Mouse (Mus musculus) frontal cortex, postnatal 25 days (tissue): ENCODE data around the gene Eif4g3.
A peak's percentile ranks its signal among the peaks of the same experiment; 100 is the strongest.
"Not testable (repeated sequence)": the region's sequence is repeated elsewhere in the genome, so short reads cannot be mapped to it uniquely, and the experiment has no call there.

Experiments
- DNase-seq, 2 experiments: peaks; one replicate each; pipeline ENCODE4 v3.0.0; 2022; ENCODE audit warnings: low spot score in 2 of 2

Gene Eif4g3

DNA sequence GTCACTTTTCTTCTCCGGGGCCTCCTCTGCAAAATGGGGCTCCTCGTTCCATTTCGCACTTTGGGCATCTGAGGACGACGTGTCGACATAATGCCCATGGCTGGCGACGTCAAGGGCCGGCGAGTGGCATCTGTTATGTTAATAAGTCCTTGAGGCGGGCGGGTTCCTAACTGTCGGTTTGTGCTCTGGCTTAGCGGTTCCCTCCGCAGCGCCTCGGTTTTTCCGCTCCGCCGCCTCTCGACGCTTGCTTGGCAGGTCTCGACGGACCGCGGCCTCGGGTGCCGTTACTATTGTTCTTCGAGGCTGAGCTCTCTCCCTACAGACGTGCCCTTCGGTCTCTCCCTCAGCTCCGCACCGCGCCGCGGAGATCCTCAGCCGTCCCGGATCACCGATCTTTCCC is at the start of gene Eif4g3:
Eif4g3 (plus strand) TSS at position 133 of the 400 bp plus-strand sequence.
- no peak for DNase-seq

DNA sequence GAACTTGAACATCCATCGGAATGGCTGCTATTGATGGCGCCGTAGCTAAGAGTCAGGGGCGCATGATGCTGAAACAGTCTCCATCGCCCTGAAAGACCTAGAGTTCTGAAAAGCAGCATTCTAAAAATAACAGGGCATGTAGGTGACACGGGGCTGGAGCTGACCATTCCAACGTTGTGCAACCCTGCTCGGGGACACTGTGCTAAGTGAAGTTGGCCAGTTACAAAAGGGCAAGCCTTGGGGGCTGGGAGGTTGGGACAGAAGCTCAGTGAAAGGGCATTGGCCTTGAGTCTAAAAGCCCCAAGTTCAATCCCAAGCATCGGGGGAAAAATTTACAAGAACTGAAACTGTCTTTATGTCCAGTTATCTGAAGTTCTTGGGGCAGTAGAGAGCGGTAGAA is 49.3 kb upstream of the Eif4g3 start:
- DNase-seq = no peak

DNA sequence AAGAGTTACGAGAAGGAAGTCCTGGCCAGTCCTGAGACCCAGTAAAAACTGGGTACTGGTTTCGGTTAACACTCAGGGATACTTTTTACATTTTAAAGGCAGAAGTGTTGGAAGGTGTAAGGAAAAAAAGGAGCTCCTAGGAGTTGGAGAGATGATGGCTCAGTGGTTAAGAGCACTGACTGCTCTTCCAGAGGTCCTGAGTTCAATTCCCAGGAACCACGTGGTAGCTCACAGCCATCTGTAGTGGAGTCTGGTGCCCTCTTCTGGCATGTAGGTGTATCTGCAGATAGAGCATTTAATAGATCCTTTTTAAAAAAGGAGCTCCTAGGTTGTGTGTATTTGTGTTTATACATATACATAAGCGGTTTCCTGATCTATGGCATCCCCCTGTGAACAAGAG is 47.4 kb upstream of the Eif4g3 start:
- DNase-seq = no peak

DNA sequence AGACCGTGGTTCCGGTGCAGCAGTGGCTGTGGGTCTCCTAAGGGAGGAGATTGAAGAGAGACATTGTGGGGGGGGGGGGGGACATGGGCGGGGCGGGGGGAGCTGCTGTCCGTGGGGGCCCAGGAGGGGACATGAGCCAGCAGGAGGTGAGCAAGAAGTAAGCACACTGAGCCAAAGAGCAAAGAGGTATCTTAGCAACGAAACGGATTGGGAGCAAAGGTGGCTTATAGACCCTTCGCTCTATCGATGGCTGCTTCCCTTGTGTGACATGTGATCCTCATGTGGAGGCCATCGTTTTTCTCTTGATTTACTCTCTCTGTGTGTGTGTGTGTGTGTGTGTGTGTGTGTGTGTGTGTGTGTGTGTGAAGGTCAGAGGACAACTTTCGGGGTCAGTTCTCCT is 46.4 kb upstream of the Eif4g3 start:
- DNase-seq = no peak

DNA sequence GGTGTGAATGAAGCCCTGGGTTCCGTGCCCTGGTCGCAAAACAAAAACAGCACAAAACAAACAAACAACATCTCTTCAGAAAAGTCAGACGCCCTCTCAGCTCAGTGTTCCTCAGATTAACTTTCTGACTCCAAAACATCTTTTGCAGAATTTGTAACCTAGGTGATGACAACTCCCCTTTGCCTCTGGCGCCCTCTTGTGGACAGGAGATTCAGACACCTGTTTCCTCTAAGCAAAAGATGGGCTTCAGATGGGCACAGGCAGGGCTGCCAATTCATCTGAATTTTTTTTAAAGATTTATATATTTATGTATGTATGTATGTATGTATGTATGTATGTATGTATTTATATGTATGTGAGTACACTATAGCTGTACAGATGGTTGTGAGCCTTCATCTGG is 40.0 kb upstream of the Eif4g3 start:
- DNase-seq = peak in 1 of 2 experiments; percentile 77

DNA sequence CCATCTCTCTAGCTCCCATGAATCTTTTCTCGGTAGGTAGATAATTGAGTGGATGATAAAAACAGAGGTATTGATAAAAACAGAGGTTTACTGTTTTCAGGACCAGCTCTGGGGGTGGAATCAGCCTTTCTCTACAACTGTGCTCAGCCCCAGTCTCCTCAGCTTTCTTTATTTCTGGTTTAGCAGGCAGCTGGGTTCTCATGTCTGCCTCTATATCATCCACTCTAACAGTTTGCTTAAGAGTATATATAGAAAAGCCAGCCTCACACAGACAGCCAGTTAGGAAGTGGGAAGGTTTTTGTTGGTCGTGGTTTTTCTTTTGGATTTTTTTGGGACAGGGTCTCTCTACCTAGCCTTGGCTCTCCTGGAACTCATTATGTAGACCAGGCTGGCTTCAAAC is 38.6 kb upstream of the Eif4g3 start:
- DNase-seq = no peak

DNA sequence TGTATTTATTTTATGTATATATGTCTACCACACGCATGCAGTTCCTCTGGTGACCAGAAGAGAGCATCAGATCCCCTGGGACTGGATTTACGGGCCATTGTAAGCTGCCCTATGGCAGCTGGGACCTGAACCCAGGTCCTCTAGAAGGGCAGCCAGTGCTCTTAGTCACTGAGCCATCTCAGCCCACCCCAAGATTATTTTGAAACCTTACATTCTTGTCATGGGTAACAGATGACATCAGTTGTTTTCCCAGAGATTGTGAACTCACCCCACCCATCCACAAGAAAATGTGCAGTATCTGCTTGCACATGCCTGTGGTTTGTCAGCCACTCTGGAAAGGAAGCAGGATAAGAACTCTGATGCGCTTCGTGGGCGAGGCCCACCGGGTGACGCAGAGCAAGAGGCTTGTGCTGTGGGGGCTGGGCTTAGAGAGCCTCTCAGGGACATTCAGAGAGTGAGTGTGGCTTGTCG is 37.9 kb upstream of the Eif4g3 start:
- DNase-seq = no peak

DNA sequence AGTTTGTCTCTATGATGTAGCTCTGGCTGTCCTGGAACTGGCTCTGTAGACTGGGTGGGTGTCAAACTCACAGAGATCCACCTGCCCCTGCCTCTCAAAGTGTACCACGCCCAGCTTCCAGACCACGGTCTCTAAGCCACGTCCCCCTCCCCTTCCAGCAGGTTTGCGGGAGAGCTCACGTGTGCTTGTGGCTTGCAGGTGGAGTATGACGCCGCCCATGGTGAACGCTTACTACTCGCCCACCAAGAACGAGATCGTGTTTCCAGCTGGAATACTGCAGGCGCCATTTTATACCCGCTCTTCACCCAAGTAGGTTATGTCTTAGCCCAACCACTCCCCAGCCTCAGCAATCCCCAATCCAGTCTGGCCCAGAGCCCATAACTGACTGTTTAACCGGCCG is 36.6 kb upstream of the Eif4g3 start:
- DNase-seq = no peak

DNA sequence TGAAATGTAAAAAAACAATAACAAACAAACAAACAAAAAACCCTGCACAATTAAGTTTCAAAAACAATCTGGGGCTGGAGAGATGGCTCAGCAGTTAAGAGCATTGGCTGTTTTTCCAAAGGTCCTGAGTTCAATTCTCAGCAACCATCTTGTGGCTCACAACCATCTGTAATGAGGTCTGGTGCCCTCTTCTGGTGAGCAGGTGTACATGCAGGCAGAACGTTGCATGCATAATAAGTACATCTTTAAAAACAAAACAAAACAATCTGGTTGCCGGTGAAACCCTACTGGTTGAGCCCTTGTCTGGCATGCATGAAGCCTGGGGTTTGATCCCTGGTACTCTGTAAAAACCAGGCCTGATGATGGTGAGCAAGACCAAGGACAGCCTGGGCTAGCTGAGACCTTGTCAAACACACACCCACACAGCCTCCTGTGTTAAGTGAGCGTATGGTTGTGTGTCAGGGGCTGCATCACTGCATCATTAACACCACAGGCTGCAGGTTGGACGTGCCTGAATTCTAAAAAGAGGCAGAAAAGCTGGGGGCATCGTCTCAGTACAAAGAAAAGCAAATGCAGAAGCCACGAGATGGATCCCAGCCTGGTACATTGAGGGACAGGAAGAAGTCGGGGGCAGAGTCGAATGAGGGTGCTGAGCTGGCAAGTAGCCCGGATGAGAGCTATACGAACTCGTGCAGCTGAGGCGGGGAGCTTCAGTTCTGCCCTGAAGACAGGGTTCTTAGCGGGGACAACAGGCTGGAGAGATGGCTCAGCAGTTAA is 32.7 kb upstream of the Eif4g3 start:
- peak in 1 of 2 experiments; percentile 52 for DNase-seq

DNA sequence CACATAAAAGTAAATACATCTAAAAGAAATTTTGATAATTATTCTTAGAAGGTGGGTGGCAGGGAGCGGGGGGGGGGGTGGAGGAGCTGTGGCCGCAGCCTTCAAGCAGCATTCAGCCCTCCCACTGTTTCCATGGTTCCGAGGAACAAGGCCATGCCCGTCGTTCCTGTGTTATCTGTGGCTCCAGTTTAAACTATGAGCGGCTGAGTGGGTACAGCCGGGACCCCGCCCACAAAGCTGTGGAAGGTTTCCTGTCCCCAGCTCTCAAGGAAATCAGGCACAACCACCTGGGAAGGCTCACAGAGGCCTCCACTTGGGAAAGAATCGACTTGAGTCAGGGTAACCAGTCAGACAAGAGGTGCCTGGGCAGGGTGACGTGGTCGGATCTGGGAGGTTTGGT is 32.1 kb upstream of the Eif4g3 start:
- no peak for DNase-seq

DNA sequence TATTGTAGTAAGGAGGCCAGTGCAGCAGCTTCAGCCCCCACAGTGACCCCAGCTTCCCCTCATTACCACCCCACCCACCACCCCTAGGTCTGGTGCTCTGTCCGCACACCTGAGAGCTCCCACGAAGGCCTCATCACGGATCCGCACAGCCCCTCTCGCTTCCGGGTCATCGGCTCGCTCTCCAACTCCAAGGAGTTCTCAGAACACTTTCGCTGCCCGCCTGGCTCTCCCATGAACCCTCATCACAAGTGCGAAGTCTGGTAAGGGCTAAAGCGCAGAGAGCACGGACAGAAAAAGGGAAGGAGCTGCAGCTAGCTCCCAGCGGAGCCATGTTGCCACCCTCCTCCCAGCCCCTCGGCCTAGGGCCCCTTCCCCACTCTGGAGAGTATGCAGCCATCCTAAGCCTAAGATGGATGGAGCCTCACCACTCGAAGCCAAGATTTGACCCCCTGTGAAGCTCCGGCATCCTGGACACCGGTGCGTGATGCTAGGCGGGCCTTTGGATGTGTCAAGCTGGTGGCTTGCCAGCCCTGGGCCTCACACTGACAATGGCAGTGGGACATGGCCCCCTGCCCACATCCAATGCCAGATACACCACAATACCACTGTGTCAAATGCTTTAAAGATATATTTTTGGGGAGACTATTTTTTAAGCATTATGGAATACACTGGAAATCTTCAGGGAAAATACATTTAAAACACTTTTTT is 30.0 kb upstream of the Eif4g3 start:
- DNase-seq = no peak

DNA sequence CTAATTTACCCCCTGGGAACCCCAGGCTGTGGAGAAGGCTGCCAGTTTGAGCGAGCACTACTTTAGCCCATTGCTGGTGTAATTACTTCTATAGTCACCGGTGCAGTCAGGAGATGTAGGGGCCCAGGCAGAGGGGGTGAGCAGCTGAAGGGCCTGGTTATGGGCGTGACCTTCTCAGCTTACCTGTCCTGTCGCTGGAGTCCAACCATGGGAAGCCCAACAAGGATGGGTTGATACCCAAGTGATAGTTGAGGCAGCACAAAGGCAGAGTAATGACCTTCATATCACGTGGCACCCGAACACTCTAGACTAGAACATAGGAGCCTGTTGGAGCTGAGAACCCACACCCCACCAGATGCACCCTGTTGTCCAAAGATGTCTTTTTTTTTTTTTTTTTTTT is 29.4 kb upstream of the Eif4g3 start:
- no peak for DNase-seq

DNA sequence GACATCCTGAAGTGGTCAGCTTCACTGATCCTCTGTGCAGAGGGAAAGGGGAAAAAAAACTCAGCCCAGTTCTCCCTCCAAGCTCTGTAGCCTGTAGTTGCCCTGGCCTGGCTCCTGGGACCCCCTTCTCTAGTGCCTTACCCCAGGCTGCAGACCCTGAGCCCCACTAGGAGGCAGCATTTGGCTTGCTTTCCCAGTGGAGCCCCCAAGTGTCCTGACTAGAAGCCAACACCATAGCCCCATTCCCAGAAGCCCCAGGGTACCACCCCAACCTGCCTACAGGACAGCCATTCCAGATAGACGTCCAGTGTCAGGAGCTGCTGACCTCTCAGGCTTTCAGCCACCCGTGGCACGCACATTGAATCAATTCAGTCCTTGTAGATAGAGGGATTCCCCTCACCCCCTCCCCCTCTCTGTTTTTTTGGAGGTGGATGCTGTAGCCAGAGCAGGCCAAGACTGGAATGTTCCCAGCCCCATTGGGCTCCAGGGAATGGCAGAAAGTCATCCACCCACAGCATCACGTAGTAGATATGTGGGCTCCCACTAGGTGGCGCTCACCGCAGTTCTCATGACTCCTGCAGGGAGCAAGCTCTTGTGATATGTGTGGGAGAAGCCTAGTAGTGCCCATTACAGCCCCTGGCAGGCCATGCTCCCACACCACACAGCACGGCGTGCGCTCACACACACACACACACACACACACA is 28.8 kb upstream of the Eif4g3 start:
- DNase-seq = peak; percentile 76 to 77

DNA sequence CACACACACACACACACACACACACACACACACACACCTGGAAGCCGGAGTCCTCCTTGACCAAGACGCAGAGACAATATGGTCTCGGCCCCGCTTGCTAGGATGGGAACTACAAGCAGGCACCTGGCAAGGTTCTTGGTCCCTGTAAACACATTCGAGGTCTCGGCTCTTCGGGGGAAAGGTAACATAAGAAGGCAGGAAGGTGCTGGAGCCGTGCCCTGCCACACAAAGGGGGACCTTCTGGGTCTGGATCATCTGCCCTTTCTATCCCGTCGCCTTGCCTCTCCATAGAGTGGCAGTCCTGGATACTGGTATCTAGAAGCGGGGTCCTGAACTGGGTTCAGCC is 28.3 kb upstream of the Eif4g3 start:
- DNase-seq = no peak

DNA sequence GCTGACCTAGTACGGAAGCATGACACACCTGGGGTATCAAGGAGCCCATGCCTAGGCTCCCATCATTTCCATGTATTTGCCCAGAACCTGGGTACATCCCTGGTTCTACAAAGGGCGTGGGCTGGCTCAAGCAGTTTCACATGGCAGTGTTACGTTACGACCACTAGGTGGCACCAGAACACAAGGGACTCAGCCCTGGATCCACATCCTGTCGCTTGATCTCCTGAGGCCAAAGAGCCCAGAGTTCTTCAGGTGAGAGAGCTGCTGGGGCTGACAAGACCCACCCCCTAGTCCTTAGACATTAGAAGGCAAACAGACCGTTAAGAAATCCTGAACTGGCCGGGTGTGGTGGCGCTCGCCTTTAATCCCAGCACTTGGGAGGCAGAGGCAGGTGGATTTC is 24.6 kb upstream of the Eif4g3 start:
- peak; percentile 60 for DNase-seq

DNA sequence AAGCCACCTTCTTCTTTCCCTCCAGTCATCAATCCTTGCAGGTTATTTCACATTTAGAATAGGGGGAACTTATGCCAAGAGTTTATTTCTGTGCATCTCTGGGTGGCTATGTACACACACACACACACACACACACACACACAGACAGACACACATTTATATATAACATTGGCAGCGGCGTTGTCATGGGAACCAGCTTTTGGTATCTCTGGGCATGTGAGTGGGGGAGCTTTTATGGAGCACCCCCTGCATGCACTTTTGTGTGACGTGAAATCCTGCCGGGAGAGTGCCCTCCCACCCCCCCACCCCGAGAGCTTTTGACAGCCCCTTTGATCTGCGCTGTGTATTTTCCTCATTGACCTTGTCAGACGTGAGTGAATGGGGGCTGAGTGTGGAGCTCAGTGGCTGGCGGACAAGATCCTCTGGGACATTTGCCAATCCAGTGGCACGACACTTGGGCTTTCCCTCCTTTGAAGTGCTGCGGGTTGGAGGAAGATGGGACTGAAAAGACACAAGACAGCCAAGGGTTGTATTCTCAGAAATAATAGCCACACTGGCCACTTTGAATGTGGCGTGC is 22.1 kb upstream of the Eif4g3 start:
- DNase-seq = not testable (repeated sequence)

DNA sequence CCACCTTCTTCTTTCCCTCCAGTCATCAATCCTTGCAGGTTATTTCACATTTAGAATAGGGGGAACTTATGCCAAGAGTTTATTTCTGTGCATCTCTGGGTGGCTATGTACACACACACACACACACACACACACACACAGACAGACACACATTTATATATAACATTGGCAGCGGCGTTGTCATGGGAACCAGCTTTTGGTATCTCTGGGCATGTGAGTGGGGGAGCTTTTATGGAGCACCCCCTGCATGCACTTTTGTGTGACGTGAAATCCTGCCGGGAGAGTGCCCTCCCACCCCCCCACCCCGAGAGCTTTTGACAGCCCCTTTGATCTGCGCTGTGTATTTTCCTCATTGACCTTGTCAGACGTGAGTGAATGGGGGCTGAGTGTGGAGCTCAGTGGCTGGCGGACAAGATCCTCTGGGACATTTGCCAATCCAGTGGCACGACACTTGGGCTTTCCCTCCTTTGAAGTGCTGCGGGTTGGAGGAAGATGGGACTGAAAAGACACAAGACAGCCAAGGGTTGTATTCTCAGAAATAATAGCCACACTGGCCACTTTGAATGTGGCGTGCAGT is 17.9 kb upstream of the Eif4g3 start:
- not testable (repeated sequence) for DNase-seq

DNA sequence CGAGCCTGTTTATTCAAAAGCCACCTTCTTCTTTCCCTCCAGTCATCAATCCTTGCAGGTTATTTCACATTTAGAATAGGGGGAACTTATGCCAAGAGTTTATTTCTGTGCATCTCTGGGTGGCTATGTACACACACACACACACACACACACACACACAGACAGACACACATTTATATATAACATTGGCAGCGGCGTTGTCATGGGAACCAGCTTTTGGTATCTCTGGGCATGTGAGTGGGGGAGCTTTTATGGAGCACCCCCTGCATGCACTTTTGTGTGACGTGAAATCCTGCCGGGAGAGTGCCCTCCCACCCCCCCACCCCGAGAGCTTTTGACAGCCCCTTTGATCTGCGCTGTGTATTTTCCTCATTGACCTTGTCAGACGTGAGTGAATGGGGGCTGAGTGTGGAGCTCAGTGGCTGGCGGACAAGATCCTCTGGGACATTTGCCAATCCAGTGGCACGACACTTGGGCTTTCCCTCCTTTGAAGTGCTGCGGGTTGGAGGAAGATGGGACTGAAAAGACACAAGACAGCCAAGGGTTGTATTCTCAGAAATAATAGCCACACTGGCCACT is 13.7 kb upstream of the Eif4g3 start:
- DNase-seq = not testable (repeated sequence)

DNA sequence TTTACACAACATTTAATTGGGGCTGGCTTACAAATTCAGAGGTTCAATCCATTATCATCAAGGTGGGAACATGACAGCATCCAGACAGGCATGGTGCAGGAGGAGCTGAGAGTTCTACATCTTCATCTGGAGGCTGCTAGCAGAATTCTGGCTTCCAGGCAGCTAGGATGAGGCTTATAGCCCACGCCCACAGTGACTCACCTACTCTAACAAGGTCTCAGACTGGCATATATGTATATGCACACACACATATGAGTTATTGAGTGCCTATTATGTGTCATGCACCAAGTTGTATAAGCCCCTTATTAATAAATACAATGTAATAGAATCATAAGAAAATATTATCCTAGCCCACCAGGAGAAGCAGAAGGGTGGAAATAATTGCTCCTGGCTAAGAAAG is 10.0 kb upstream of the Eif4g3 start:
- DNase-seq = no peak

DNA sequence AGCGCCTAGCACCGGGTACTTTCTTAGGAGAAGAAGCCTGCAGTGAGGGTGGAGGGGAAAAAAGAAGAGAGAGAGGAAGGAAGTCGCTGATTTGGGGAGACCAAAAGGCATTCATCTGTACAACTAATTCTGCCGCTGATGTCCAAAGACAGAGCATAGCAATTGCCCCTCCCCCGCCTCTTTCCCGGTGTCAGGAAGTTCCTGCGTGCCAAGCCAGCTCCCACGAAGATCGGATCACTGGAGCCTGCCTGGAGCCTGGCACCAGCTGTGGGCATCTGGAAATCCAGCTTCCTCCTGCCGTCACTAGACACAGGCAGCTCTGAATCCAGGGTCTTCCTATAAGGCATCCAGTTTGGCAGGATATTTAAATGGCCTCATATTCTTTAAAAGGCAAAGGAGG is 8.6 kb upstream of the Eif4g3 start:
- no peak for DNase-seq

DNA sequence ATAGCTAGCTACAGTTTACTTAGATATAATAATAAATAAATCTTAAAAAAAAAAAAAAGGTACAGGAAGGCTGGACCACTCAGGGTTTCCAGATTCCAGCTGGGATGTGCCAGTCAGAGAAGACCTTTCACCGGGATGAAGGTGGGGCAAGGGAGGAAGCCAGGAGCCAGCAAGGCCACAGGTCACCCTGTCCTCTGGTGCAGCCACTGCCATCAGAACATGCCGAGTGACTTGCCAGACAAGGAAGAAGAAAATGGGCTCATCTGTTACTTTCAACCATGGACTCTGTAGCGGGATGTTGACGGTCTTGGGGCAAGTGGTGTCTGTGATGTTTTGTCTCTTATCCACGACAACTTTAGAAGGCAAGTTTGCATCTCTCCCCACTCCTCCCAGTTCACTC is 8.1 kb upstream of the Eif4g3 start:
- no peak for DNase-seq

DNA sequence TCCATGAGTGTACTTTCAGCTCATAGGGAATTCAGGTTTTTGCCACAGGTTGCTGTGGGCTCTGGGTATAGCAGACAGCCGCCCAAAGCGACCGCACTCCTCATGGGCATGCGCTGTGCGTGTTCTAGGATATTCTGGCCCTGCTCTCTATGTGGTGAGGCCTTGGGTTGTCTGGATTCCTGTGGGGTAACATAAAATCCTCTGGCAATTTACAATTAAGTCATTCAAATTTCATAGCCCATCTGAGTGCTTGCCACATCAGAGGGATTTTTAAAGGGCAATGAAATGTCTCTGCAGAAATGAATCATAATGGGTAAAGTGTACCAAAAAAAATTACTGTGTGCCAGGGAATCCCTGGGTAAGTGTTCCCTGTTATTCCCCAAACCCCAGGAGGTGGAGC is 3.4 kb upstream of the Eif4g3 start:
- DNase-seq = no peak
